ENCODE assay signal across 11 mouse cellular contexts in genomic region chr10:69259161-69259560, GRCm38 (mm10). TPM values are rescaled to one million over a fixed set of nuclear protein-coding genes. Genes with fewer than 3 reads are reported as not detected.
DNase-seq lines count a peak whose midpoint lies in the region; ATAC-seq lines count a peak whose summit lies in the region.
"Had no signal": no experiment of that assay in that cellular context is flagged by ENCODE, and none has a peak within 500 bp of the region (broad histone marks: within the 10 kb centered on the region; RNA-seq: fewer than 3 reads in every experiment).

No protein-coding gene starts in this region.

- H3K9ac ChIP-seq in embryonic facial prominence, embryonic 12.5 days = no peak overlapping the region
- H3K9ac ChIP-seq in heart, embryonic 15.5 days = no peak overlapping the region
- H3K9ac ChIP-seq in liver, embryonic 11.5 days (ENCODE audit: low read depth, low read length) = no peak overlapping the region
- no peak overlapping the region for H3K9ac ChIP-seq in liver, embryonic 12.5 days
- no peak overlapping the region for H3K9ac ChIP-seq in liver, embryonic 13.5 days
- H3K9ac ChIP-seq: hindbrain, embryonic 15.5 days had no signal

- H3K36me3 ChIP-seq in embryonic facial prominence, embryonic 12.5 days = 0 out of 2 replicates have a peak, but pooled peaks cover 4% of the 10 kb centered on the region
- peaks cover 10% of the 10 kb centered on the region for H3K36me3 ChIP-seq in embryonic facial prominence, embryonic 10.5 days (replicated peaks)
- peaks cover 4% of the 10 kb centered on the region; the same call in 1 of the 2 replicates for H3K36me3 ChIP-seq in heart, embryonic 15.5 days
- H3K36me3 ChIP-seq in liver, embryonic 11.5 days (ENCODE audit: control insufficient read depth, insufficient read depth, low read length) = no peaks in the 10 kb centered on the region; the same call in 1 of the 2 replicates
- 0 out of 2 replicates have a peak, but pooled peaks cover 3% of the 10 kb centered on the region for H3K36me3 ChIP-seq in liver, embryonic 12.5 days
- H3K36me3 ChIP-seq in liver, embryonic 13.5 days = no peaks in the 10 kb centered on the region
- H3K36me3 ChIP-seq: hindbrain, embryonic 15.5 days had no signal

- H3K4me2 ChIP-seq in embryonic facial prominence, embryonic 12.5 days (replicated peaks) = no peak overlapping the region
- H3K4me2 ChIP-seq in heart, embryonic 15.5 days = no peak overlapping the region
- H3K4me2 ChIP-seq in liver, embryonic 11.5 days = no peak overlapping the region
- no peak overlapping the region for H3K4me2 ChIP-seq in liver, embryonic 12.5 days
- H3K4me2 ChIP-seq in liver, embryonic 13.5 days = no peak overlapping the region
- H3K4me2 ChIP-seq: hindbrain, embryonic 15.5 days had no signal

- H3K9me3 ChIP-seq in embryonic facial prominence, embryonic 12.5 days = no peaks in the 10 kb centered on the region
- no peaks in the 10 kb centered on the region for H3K9me3 ChIP-seq in embryonic facial prominence, embryonic 10.5 days
- H3K9me3 ChIP-seq in heart, embryonic 15.5 days (replicated peaks) = no peaks in the 10 kb centered on the region
- H3K9me3 ChIP-seq in liver, embryonic 11.5 days (ENCODE audit: control insufficient read depth, low read length) = no peaks in the 10 kb centered on the region
- no peaks in the 10 kb centered on the region for H3K9me3 ChIP-seq in liver, embryonic 12.5 days (replicated peaks)
- no peaks in the 10 kb centered on the region for H3K9me3 ChIP-seq in liver, embryonic 13.5 days (replicated peaks)
- H3K9me3 ChIP-seq: hindbrain, embryonic 15.5 days had no signal

- no peaks in the 10 kb centered on the region for H3K27me3 ChIP-seq in embryonic facial prominence, embryonic 12.5 days
- H3K27me3 ChIP-seq in embryonic facial prominence, embryonic 10.5 days (replicated peaks; ENCODE audit: low read depth, poor library complexity, severe bottlenecking) = no peaks in the 10 kb centered on the region
- H3K27me3 ChIP-seq in heart, embryonic 15.5 days = no peaks in the 10 kb centered on the region
- no peaks in the 10 kb centered on the region for H3K27me3 ChIP-seq in liver, embryonic 11.5 days (replicated peaks; ENCODE audit: control insufficient read depth, insufficient read depth, low read length)
- H3K27me3 ChIP-seq in liver, embryonic 12.5 days (replicated peaks) = no peaks in the 10 kb centered on the region
- no peaks in the 10 kb centered on the region for H3K27me3 ChIP-seq in liver, embryonic 13.5 days
- H3K27me3 ChIP-seq: hindbrain, embryonic 15.5 days; Patski had no signal

- WGBS in embryonic facial prominence, embryonic 12.5 days = 81% methylated on average over 2 of the region's 2 CpGs
- WGBS in embryonic facial prominence, embryonic 10.5 days = 79% methylated on average over 2 of the region's 2 CpGs
- WGBS in heart, embryonic 15.5 days = 46% methylated on average over 2 of the region's 2 CpGs
- WGBS in liver, embryonic 11.5 days = 48% methylated on average over 2 of the region's 2 CpGs
- 21% methylated on average over 2 of the region's 2 CpGs for WGBS in liver, embryonic 12.5 days (ENCODE audit: insufficient replicate concordance)
- WGBS in liver, embryonic 13.5 days (ENCODE audit: insufficient replicate concordance) = 32% methylated on average over 2 of the region's 2 CpGs

- H3K27ac ChIP-seq in embryonic facial prominence, embryonic 12.5 days = 0 out of 2 replicates have a peak overlapping the region, but pooled peaks have one; percentile 19
- no peak overlapping the region for H3K27ac ChIP-seq in embryonic facial prominence, embryonic 10.5 days (replicated peaks)
- H3K27ac ChIP-seq in heart, embryonic 15.5 days = peak overlapping the region; percentile 58
- peak overlapping the region; percentile 23; the same call in 1 of the 2 replicates for H3K27ac ChIP-seq in liver, embryonic 11.5 days (ENCODE audit: low read depth, low read length)
- H3K27ac ChIP-seq in liver, embryonic 12.5 days = no peak overlapping the region
- peak overlapping the region; percentile 39; the same call in 1 of the 2 replicates for H3K27ac ChIP-seq in liver, embryonic 13.5 days
- H3K27ac ChIP-seq: hindbrain, embryonic 15.5 days had no signal

- no peak overlapping the region for H3K4me3 ChIP-seq in embryonic facial prominence, embryonic 12.5 days
- H3K4me3 ChIP-seq in embryonic facial prominence, embryonic 10.5 days = no peak overlapping the region
- H3K4me3 ChIP-seq in heart, embryonic 15.5 days = no peak overlapping the region
- H3K4me3 ChIP-seq in liver, embryonic 11.5 days (ENCODE audit: low read depth, low read length) = no peak overlapping the region
- H3K4me3 ChIP-seq in liver, embryonic 12.5 days = no peak overlapping the region
- no peak overlapping the region for H3K4me3 ChIP-seq in liver, embryonic 13.5 days (replicated peaks)
- H3K4me3 ChIP-seq: hindbrain, embryonic 15.5 days had no signal

- DNase-seq in embryonic facial prominence, embryonic 10.5 days (ENCODE audit: low spot score) = no peak
- DNase-seq in heart, adult 9 months (ENCODE audit: low spot score in 2 of 2) = no peak
- DNase-seq in liver, embryonic 11.5 days (ENCODE audit: low spot score) = no peak
- no peak for DNase-seq in liver, embryonic 13.5 days
- DNase-seq in Muller cell, postnatal 12 days (ENCODE audit: inconsistent ontology term) = no peak
- DNase-seq: cerebellum, postnatal 25 days had no signal

- no peak for ATAC-seq in embryonic facial prominence, embryonic 12.5 days (ENCODE audit: insufficient number of reproducible peaks, insufficient read depth, low FRiP score, low TSS enrichment)
- no peak for ATAC-seq in heart, embryonic 15.5 days (replicated peaks; ENCODE audit: insufficient number of reproducible peaks, insufficient read depth, low FRiP score, low read depth)
- no peak for ATAC-seq in liver, embryonic 11.5 days (replicated peaks; ENCODE audit: low FRiP score)
- no peak for ATAC-seq in liver, embryonic 12.5 days
- no peak for ATAC-seq in liver, embryonic 13.5 days (ENCODE audit: low read depth)
- ATAC-seq: Patski had no signal

- H3K4me1 ChIP-seq in embryonic facial prominence, embryonic 12.5 days = peaks cover 30% of the 10 kb centered on the region
- peaks cover 20% of the 10 kb centered on the region for H3K4me1 ChIP-seq in embryonic facial prominence, embryonic 10.5 days
- H3K4me1 ChIP-seq in heart, embryonic 15.5 days (replicated peaks) = peaks cover 47% of the 10 kb centered on the region
- H3K4me1 ChIP-seq in liver, embryonic 11.5 days (replicated peaks; ENCODE audit: control insufficient read depth, insufficient read depth, low read length) = peaks cover 12% of the 10 kb centered on the region
- H3K4me1 ChIP-seq in liver, embryonic 12.5 days = peaks cover 37% of the 10 kb centered on the region
- peaks cover 30% of the 10 kb centered on the region for H3K4me1 ChIP-seq in liver, embryonic 13.5 days (replicated peaks)

RNA-seq across cellular contexts. Expression of gene A930033H14Rik, which starts 46.3 kb away (rescaled TPM):
- polyA plus RNA-seq in embryonic facial prominence, embryonic 12.5 days (2016; fragmentation: Nextera tagmentation; extraction: Ambion mirVana) = 3.0 and 3.3 TPM in 2 replicates
- 1.2 and 1.4 TPM in 2 replicates for polyA plus RNA-seq in embryonic facial prominence, embryonic 10.5 days (2016; fragmentation: Nextera tagmentation; extraction: Ambion mirVana)
- polyA plus RNA-seq in heart, embryonic 15.5 days (2015; fragmentation: Nextera tagmentation; extraction: Ambion mirVana) = 1.5 and 1.8 TPM in 2 replicates
- 1.1 and 1.6 TPM in 2 replicates for polyA plus RNA-seq in liver, embryonic 11.5 days (2014; fragmentation: Nextera tagmentation; extraction: Ambion mirVana)
- polyA plus RNA-seq in liver, embryonic 12.5 days (2016; fragmentation: Nextera tagmentation; extraction: Ambion mirVana) = 0.81 TPM in 2 replicates
- polyA plus RNA-seq in liver, embryonic 13.5 days (2015; fragmentation: Nextera tagmentation; extraction: Ambion mirVana) = 0.39 TPM in 2 replicates

Comparison
In these comparisons a context has a peak if more than half of its experiments do, and no peak if none do; other contexts are left out.
1. H3K27ac ChIP-seq: peak in embryonic facial prominence, embryonic 12.5 days (single experiment), heart, embryonic 15.5 days (single experiment), liver, embryonic 11.5 days (single experiment) and liver, embryonic 13.5 days (single experiment); none in embryonic facial prominence, embryonic 10.5 days (single experiment) and liver, embryonic 12.5 days (single experiment).